Mouse (Mus musculus) layer of hippocampus, adult 9-10 months (tissue): ENCODE data around the gene Vmn1r167.
"Not testable (repeated sequence)": the region's sequence is repeated elsewhere in the genome, so short reads cannot be mapped to it uniquely, and the experiment has no call there.

Source experiments
- DNase-seq: peaks from one replicate; pipeline ENCODE4 v3.0.0; 2022; ENCODE audit warnings: low spot score

Gene Vmn1r167

GRCm38 (mm10) chr7:23507106-23507505 lies at the start of gene Vmn1r167:
Gene Vmn1r167 (minus strand): TSS chr7:23507206.
- not testable (repeated sequence) for DNase-seq

- DNase-seq: not testable (repeated sequence)
Observed at GRCm38 (mm10) chr7:23539432-23539831, 32.4 kb upstream of the Vmn1r167 start, which contains the start of gene Vmn1r168. Gene Vmn1r168 (plus strand): TSS chr7:23539732.

- DNase-seq: not testable (repeated sequence)
Observed at GRCm38 (mm10) chr7:23472886-23473285, 34.1 kb downstream of the Vmn1r167 start.

GRCm38 (mm10) chr7:23470832-23471231 lies 36.2 kb downstream of the Vmn1r167 start:
- not testable (repeated sequence) for DNase-seq

GRCm38 (mm10) chr7:23470201-23470600 lies 36.8 kb downstream of the Vmn1r167 start:
- not testable (repeated sequence) for DNase-seq
